Mouse (Mus musculus): ENCODE results near the gene Plekhg1.

Gene Plekhg1

GRCm38 (mm10) chr10:4006296-4007015, 266.3 kb downstream of the Plekhg1 start:
- no peak for DNase-seq (ENCODE audit: low read depth, low spot score)
